ENCODE assay signal across 12 mouse cellular contexts in genomic region chr11:56627659-56628058, GRCm38 (mm10).
DNase-seq lines count a peak whose midpoint lies in the region.
"Had no signal": no experiment of that assay in that cellular context is flagged by ENCODE, and none has a peak within 500 bp of the region (broad histone marks: within the 10 kb centered on the region; RNA-seq: fewer than 3 reads in every experiment).

No protein-coding gene starts in this region.

- intact Hi-C loops in left cerebral cortex, postnatal 4 days (cut with DNase I): no loop called here
- intact Hi-C loops in left cerebral cortex, postnatal 36 days (cut with DNase I): no loop called here

- peak; percentile 17 to 28 for DNase-seq in cerebellum, postnatal 14 days
- DNase-seq in cerebellum, adult 9-10 months: no peak
- peak; percentile 10 for DNase-seq in left cerebral cortex, adult 11 months (ENCODE audit: low spot score)
- DNase-seq in left cerebral cortex, postnatal 4 days: no peak
- peak; percentile 17 to 22 for DNase-seq in left cerebral cortex, postnatal 36 days (ENCODE audit: low spot score in 2 of 2)
- no peak for DNase-seq in T-cell, adult 2 months (ENCODE audit: low spot score)
- no peak for DNase-seq in thymus, postnatal 25 days
- no peak for DNase-seq in thymus, postnatal 0 days (ENCODE audit: low spot score)
- DNase-seq: adrenal gland, postnatal 25 days; cerebellum, adult 11-12 months; gastrocnemius, postnatal 14 days; kidney, adult 18-20 months had no signal

Comparison
In these comparisons a context has a peak if more than half of its experiments do, and no peak if none do; other contexts are left out.
1. DNase-seq: peak in cerebellum, postnatal 14 days (2 of 2), left cerebral cortex, adult 11 months (single experiment) and left cerebral cortex, postnatal 36 days (2 of 2); none in cerebellum, adult 9-10 months (single experiment), left cerebral cortex, postnatal 4 days (single experiment), T-cell, adult 2 months (single experiment), thymus, postnatal 25 days (single experiment) and thymus, postnatal 0 days (single experiment).